Mouse (Mus musculus) layer of hippocampus, adult 8-10 months (tissue): ENCODE measurements around the gene Dpp6. TPM values are rescaled to one million over a fixed set of nuclear protein-coding genes. Genes with fewer than 3 reads are reported as not detected.

Experiments
- DNase-seq, 2 experiments: peaks; one replicate each; pipeline ENCODE4 v3.0.0; 2022; ENCODE audit warnings: low spot score in 2 of 2
- total RNA-seq, 4 experiments: library from RNA; stranded (reverse); gene quantifications; 2 replicates each; pipeline ENCODE4 v1.2.4; 2022

Gene Dpp6
- total RNA-seq, 4 experiments from 2014 or later: 223 to 261 (median 243) TPM

GRCm38 (mm10) chr5:27658165-27658564, 841.2 kb downstream of the Dpp6 start:
- no peak for DNase-seq

- no peak for DNase-seq
These were observed 841.6 kb downstream of the Dpp6 start for GRCm38 (mm10) chr5:27658569-27658968.

- no peak for DNase-seq
These were observed 842.0 kb downstream of the Dpp6 start for GRCm38 (mm10) chr5:27659019-27659418.

- DNase-seq: no peak
These were observed 842.8 kb downstream of the Dpp6 start for GRCm38 (mm10) chr5:27659781-27660180.

GRCm38 (mm10) chr5:27664111-27664510, 847.1 kb downstream of the Dpp6 start:
- DNase-seq: no peak

- DNase-seq: no peak
These were observed 854.5 kb downstream of the Dpp6 start for GRCm38 (mm10) chr5:27671487-27671886.

GRCm38 (mm10) chr5:27677247-27677666, 860.3 kb downstream of the Dpp6 start:
- DNase-seq: peak; percentile 59 to 69

GRCm38 (mm10) chr5:27679151-27679550, 862.1 kb downstream of the Dpp6 start:
- DNase-seq: no peak

GRCm38 (mm10) chr5:27680476-27680875, 863.5 kb downstream of the Dpp6 start:
- DNase-seq: peak in 1 of 2 experiments; percentile 35

GRCm38 (mm10) chr5:27685162-27685561, 868.2 kb downstream of the Dpp6 start:
- DNase-seq: no peak

- no peak for DNase-seq
These were observed 868.9 kb downstream of the Dpp6 start for GRCm38 (mm10) chr5:27685923-27686322.

- DNase-seq: no peak
These were observed 870.3 kb downstream of the Dpp6 start for GRCm38 (mm10) chr5:27687311-27687710.

GRCm38 (mm10) chr5:27702482-27702881, 885.5 kb downstream of the Dpp6 start:
- DNase-seq: no peak

- DNase-seq: no peak
These were observed 888.0 kb downstream of the Dpp6 start for GRCm38 (mm10) chr5:27705020-27705419.

GRCm38 (mm10) chr5:27706551-27706950, 889.5 kb downstream of the Dpp6 start:
- no peak for DNase-seq

GRCm38 (mm10) chr5:27707283-27707682, 890.3 kb downstream of the Dpp6 start:
- no peak for DNase-seq

GRCm38 (mm10) chr5:27708209-27708608, 891.2 kb downstream of the Dpp6 start:
- no peak for DNase-seq

GRCm38 (mm10) chr5:27711461-27712192, 894.6 kb downstream of the Dpp6 start:
- DNase-seq: no peak

- DNase-seq: no peak
These were observed 897.4 kb downstream of the Dpp6 start for GRCm38 (mm10) chr5:27714356-27714755.

- DNase-seq: no peak
These were observed 899.0 kb downstream of the Dpp6 start for GRCm38 (mm10) chr5:27716026-27716425.

GRCm38 (mm10) chr5:27717301-27717700, 900.3 kb downstream of the Dpp6 start:
- peak; percentile 67 to 73 for DNase-seq

- no peak for DNase-seq
These were observed 902.3 kb downstream of the Dpp6 start for GRCm38 (mm10) chr5:27719311-27719710.

GRCm38 (mm10) chr5:27724460-27724859, 907.5 kb downstream of the Dpp6 start:
- DNase-seq: no peak
